Mouse (Mus musculus) layer of hippocampus, postnatal 14 days (tissue): ENCODE measurements around the gene BC048403. TPM values are rescaled to one million over a fixed set of nuclear protein-coding genes. Genes with fewer than 3 reads are reported as not detected.

Source experiments
- total RNA-seq, 2 experiments: library from RNA; stranded (reverse); gene quantifications; 2 replicates each; pipeline ENCODE4 v1.2.3; 2021

BC048403 gene
- total RNA-seq, 2 experiments from 2014 or later, result 7.6 to 8.1 TPM

Other genes starting within 250 kb of the BC048403 start
- gene Tbk1, start 153.2 kb upstream of the BC048403 start, total RNA-seq, result 10 to 100 TPM; 43.8 to 46.4 TPM
- gene Xpot, start 113.6 kb upstream of the BC048403 start, total RNA-seq, result 10 to 100 TPM; 65.4 to 68.9 TPM
- gene D930020B18Rik, start 98.3 kb upstream of the BC048403 start, total RNA-seq, result under 1 TPM in 1 of 2 experiments, not detected in 1; 0.29 TPM